ENCODE assay signal across 9 mouse cellular contexts in the genomic region with DNA sequence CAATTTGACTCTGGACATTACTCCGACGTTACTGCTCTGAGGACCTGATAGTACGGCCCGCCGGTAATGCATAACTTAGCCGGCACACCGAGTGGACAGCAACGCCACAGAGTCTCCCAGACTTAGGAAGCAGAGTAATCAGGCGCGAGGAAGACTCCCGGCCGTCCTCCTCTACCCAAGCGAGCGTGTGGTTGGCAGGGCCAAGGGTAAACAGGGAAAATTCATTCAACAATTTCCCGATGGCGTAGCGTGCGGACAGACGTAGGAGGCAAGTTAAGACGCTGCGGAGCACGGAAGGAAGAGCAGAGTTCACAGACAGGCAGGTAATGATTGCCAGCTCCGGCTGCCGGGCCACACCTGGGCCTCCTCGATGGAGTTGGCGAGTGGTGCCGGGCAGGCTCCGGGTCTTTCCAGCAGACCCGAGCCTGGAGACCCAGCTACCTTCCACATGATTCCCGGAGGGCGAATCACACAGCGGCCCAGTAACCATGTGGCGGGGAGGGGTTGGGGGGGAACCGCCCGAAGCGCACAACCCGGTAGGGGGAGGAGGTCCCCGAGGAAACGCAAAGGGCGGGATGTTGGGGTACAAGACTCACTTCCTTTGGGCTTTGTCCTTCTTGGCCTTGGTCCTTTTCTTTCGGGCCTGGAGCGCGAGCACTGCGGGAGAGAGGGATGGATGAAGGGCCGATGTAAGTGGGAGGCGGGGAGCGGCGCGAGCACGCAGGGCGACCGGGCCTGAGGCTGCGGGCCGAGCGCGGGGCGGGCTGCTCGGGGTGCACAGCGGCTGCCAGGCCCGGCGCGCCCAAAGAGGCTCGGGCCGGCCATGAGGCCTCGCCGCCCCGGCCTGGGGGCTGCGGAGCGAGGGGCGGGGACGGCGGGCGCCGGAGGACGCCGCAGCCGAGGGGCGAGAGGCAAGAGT. TPM values are rescaled to one million over a fixed set of nuclear protein-coding genes. Genes with fewer than 3 reads are reported as not detected.
DNase-seq lines count a peak whose midpoint lies in the region; ATAC-seq and TF ChIP-seq lines count a peak whose summit lies in the region.
"Had no signal": no experiment of that assay in that cellular context is flagged by ENCODE, and none has a peak within 500 bp of the region (broad histone marks: within the 10 kb centered on the region; RNA-seq: fewer than 3 reads in every experiment).

No protein-coding gene starts in this region.

- TF ChIP-seq EP300 in heart, postnatal 0 days (IDR thresholded peaks at IDR 0.05; ENCODE audit: low read depth): no peak

- peak overlapping the region; percentile 98 for H3K27ac ChIP-seq in forebrain, embryonic 10.5 days
- peak overlapping the region; percentile 73 for H3K27ac ChIP-seq in heart, postnatal 0 days (ENCODE audit: low read depth)
- H3K27ac ChIP-seq in neural tube, embryonic 14.5 days (ENCODE audit: low read depth, low read length): peak overlapping the region; percentile 89

- no peaks in the 10 kb centered on the region for H3K9me3 ChIP-seq in forebrain, embryonic 10.5 days
- H3K9me3 ChIP-seq in heart, postnatal 0 days (replicated peaks; ENCODE audit: control insufficient read depth, low read length): no peaks in the 10 kb centered on the region
- H3K9me3 ChIP-seq in neural tube, embryonic 14.5 days (ENCODE audit: control insufficient read depth, low read length): no peaks in the 10 kb centered on the region

- H3K4me2 ChIP-seq in heart, postnatal 0 days (ENCODE audit: low read depth, low read length): peak overlapping the region; percentile 98
- peak overlapping the region; percentile 86 for H3K4me2 ChIP-seq in neural tube, embryonic 14.5 days (ENCODE audit: low read depth, low read length)

- no peaks in the 10 kb centered on the region for H3K27me3 ChIP-seq in forebrain, embryonic 10.5 days (ENCODE audit: poor library complexity, severe bottlenecking)
- no peaks in the 10 kb centered on the region for H3K27me3 ChIP-seq in heart, postnatal 0 days (ENCODE audit: control insufficient read depth, insufficient read depth, low read length)
- no peaks in the 10 kb centered on the region for H3K27me3 ChIP-seq in neural tube, embryonic 14.5 days (ENCODE audit: control insufficient read depth, insufficient read depth, low read length)

- peak overlapping the region; percentile 86 for H3K9ac ChIP-seq in heart, postnatal 0 days (replicated peaks; ENCODE audit: low read depth, low read length)
- peak overlapping the region; percentile 93 for H3K9ac ChIP-seq in neural tube, embryonic 14.5 days (replicated peaks; ENCODE audit: low read depth, low read length)

- peaks cover 43% of the 10 kb centered on the region for H3K36me3 ChIP-seq in forebrain, embryonic 10.5 days (replicated peaks)
- no peaks in the 10 kb centered on the region; the same call in 1 of the 2 replicates for H3K36me3 ChIP-seq in heart, postnatal 0 days (replicated peaks; ENCODE audit: control insufficient read depth, insufficient read depth, low read length)
- 0 out of 2 replicates have a peak, but pooled peaks cover 4% of the 10 kb centered on the region for H3K36me3 ChIP-seq in neural tube, embryonic 14.5 days (ENCODE audit: control insufficient read depth, insufficient read depth, low read length)

- peak; percentile 75 for DNase-seq in CD4-positive, CD25-positive, alpha-beta regulatory T cell, adult 2 months (ENCODE audit: low read depth, low spot score)
- peak; percentile 69 to 76 for DNase-seq in adrenal gland, postnatal 36 days
- DNase-seq in forebrain, embryonic 10.5 days (ENCODE audit: extremely low spot score, low spot score): peak; percentile 65
- DNase-seq in heart, postnatal 0 days (ENCODE audit: low spot score): peak; percentile 59
- peak; percentile 78 to 79 for DNase-seq in kidney, postnatal 36 days
- DNase-seq in lung, adult 18-20 months: peak; percentile 51 to 52
- DNase-seq in thymus, adult 18-20 months: peak; percentile 26 to 35

- H3K4me1 ChIP-seq in forebrain, embryonic 10.5 days: peaks cover 38% of the 10 kb centered on the region
- H3K4me1 ChIP-seq in heart, postnatal 0 days (ENCODE audit: control insufficient read depth, insufficient read depth): peaks cover 12% of the 10 kb centered on the region
- peaks cover 11% of the 10 kb centered on the region for H3K4me1 ChIP-seq in neural tube, embryonic 14.5 days (ENCODE audit: control insufficient read depth, insufficient read depth, low read length)

- peak; percentile 78 for ATAC-seq in heart, postnatal 0 days (ENCODE audit: insufficient read depth, low read depth)
- ATAC-seq in neural tube, embryonic 14.5 days (ENCODE audit: low read depth): peak; percentile 81

- WGBS in forebrain, embryonic 10.5 days: under 1% methylated on average over 78 of the region's 78 CpGs
- WGBS in heart, postnatal 0 days: under 1% methylated on average over 58 of the region's 78 CpGs
- WGBS in neural tube, embryonic 14.5 days: under 1% methylated on average over 50 of the region's 78 CpGs

- TF ChIP-seq CTCF in heart, postnatal 0 days (IDR thresholded peaks at IDR 0.05; ENCODE audit: low read depth): no peak

- H3K4me3 ChIP-seq in forebrain, embryonic 10.5 days: peak overlapping the region; percentile 99
- peak overlapping the region; percentile 84 for H3K4me3 ChIP-seq in heart, postnatal 0 days (ENCODE audit: low read depth, low read length)
- H3K4me3 ChIP-seq in neural tube, embryonic 14.5 days (ENCODE audit: low read depth, low read length): peak overlapping the region; percentile 95

RNA-seq across cellular contexts. Expression of a gene that starts 0.9 kb away (rescaled TPM):
- 10 to 100 TPM; 57.6 to 69.1 TPM for total RNA-seq in adrenal gland, postnatal 36 days (2021)
- 128 and 135 TPM in 2 replicates for polyA plus RNA-seq in forebrain, embryonic 10.5 days (2016; fragmentation: Nextera tagmentation; extraction: Ambion mirVana)
- 16.6 and 21.0 TPM in 2 replicates for total RNA-seq in heart, postnatal 0 days (2014; rRNA removed; ENCODE audit: low replicate concordance)
- 29.3 and 29.9 TPM in 2 replicates for polyA plus RNA-seq in heart, postnatal 0 days (2015; fragmentation: Nextera tagmentation; extraction: Ambion mirVana)
- polyA plus RNA-seq in neural tube, embryonic 14.5 days (2014; fragmentation: Nextera tagmentation; extraction: Ambion mirVana): 110 and 129 TPM in 2 replicates

RNA-seq across cellular contexts. Expression of a gene that starts 46.2 kb away (rescaled TPM):
- 1 to 10 TPM; 1.3 to 1.8 TPM for total RNA-seq in adrenal gland, postnatal 36 days (2021)
- 0.41 and 0.45 TPM in 2 replicates for polyA plus RNA-seq in forebrain, embryonic 10.5 days (2016; fragmentation: Nextera tagmentation; extraction: Ambion mirVana)
- not detected in 2 replicates for total RNA-seq in heart, postnatal 0 days (2014; rRNA removed; ENCODE audit: low replicate concordance)
- polyA plus RNA-seq in heart, postnatal 0 days (2015; fragmentation: Nextera tagmentation; extraction: Ambion mirVana): 0.07 and 0.10 TPM in 2 replicates
- 12.7 and 18.1 TPM in 2 replicates for polyA plus RNA-seq in neural tube, embryonic 14.5 days (2014; fragmentation: Nextera tagmentation; extraction: Ambion mirVana)
- polyA plus RNA-seq: gonadal fat pad, adult 2 months had no signal

Comparison
In these comparisons a context has a peak if more than half of its experiments do, and no peak if none do; other contexts are left out.
1. Peak in every context shown above with its lines: DNase-seq, ATAC-seq, H3K4me3 ChIP-seq and H3K27ac ChIP-seq.